Mouse (Mus musculus) limb, embryonic 14.5 days (tissue): ENCODE data around the gene Hs6st3. TPM values are rescaled to one million over a fixed set of nuclear protein-coding genes. Genes with fewer than 3 reads are reported as not detected.

ENCODE experiments used
- ATAC-seq: fragments of 200-750 bp; cut with Nextera tagmentation; 2 replicates; pipeline ENCODE4 v1.8.0; 2017; ENCODE audit warnings: low read depth, moderate number of reproducible peaks, moderate TSS enrichment; ENCODE audit not compliant: low FRiP score
- DNase-seq: peaks from one replicate; pipeline ENCODE4 v3.0.0-alpha.2; 2015; ENCODE audit warnings: low spot score
- H3K27ac ChIP-seq: fragments of 300-500 bp; sonication (generic); replicated peaks from 2 replicates; pipeline ENCODE4 v1.5.1; 2014; ENCODE audit warnings: low read depth, mild to moderate bottlenecking, low read length, moderate library complexity, mixed read lengths
- H3K27me3 ChIP-seq: fragments of 300-500 bp; sonication (generic); 2 replicates; pipeline ENCODE4 v1.6.1; 2014; ENCODE audit warnings: low read length, mixed read lengths; ENCODE audit not compliant: control insufficient read depth, insufficient read depth
- H3K36me3 ChIP-seq: fragments of 300-500 bp; sonication (generic); 2 replicates; pipeline ENCODE4 v1.6.1; 2014; ENCODE audit warnings: mild to moderate bottlenecking, low read length, moderate library complexity, mixed read lengths; ENCODE audit not compliant: control insufficient read depth, insufficient read depth
- H3K4me1 ChIP-seq: fragments of 300-500 bp; sonication (generic); 2 replicates; pipeline ENCODE4 v1.6.1; 2014; ENCODE audit warnings: antibody characterized with exemption, low read length, mixed read lengths; ENCODE audit not compliant: control insufficient read depth, insufficient read depth
- H3K4me2 ChIP-seq: fragments of 300-500 bp; sonication (generic); replicated peaks from 2 replicates; pipeline ENCODE4 v1.6.1; 2014; ENCODE audit warnings: low read depth, mild to moderate bottlenecking, low read length, moderate library complexity; ENCODE audit not compliant: severe bottlenecking
- H3K4me3 ChIP-seq: fragments of 300-500 bp; sonication (generic); replicated peaks from 2 replicates; pipeline ENCODE4 v1.5.1; 2014; ENCODE audit warnings: low read length
- H3K9ac ChIP-seq: fragments of 300-500 bp; sonication (generic); 2 replicates; pipeline ENCODE4 v1.6.1; 2014; ENCODE audit warnings: mild to moderate bottlenecking, low read depth, low read length, moderate library complexity; ENCODE audit not compliant: severe bottlenecking
- H3K9me3 ChIP-seq: fragments of 300-500 bp; sonication (generic); 2 replicates; pipeline ENCODE4 v1.6.1; 2016; ENCODE audit warnings: low read length; ENCODE audit not compliant: control insufficient read depth
- POLR2A ChIP-seq: fragments of 200-500 bp; IDR thresholded peaks from 2 replicates; pipeline ENCODE4 v1.8.0; 2012; ENCODE audit warnings: inconsistent platforms, mild to moderate bottlenecking, moderate library complexity, borderline replicate concordance; ENCODE audit not compliant: insufficient read depth, insufficient read length; ENCODE audit errors: extremely low read depth
- WGBS: fragments of 180-500 bp; shearing (Covaris S2); extraction: QIAGEN DNeasy Blood & Tissue Kit; methylation state at CpG from one replicate; pipeline ENCODE4 v1.1.7; 2014; 5-methylcytosine and 5-hydroxymethylcytosine counted together
- polyA plus RNA-seq, 2 experiments: library from polyadenylated mRNA; depleted of rRNA in 1 of 2; stranded (reverse) in 1 of 2; unstranded in 1 of 2; fragments of >200 nt; fragmentation: Nextera tagmentation in 1 of 2; extraction: Ambion mirVana in 1 of 2; gene quantifications; 2 replicates each; pipeline versions ENCODE4 v1.2.1 to v1.2.3; 2012 to 2014

The Hs6st3 gene
- polyA plus RNA-seq, 2 experiments: 0.43 to 0.89 TPM

- 0 out of 2 replicates have a peak overlapping the region, but pooled peaks have one; percentile 19 for H3K27ac ChIP-seq
- H3K4me1 ChIP-seq: no peaks in the 10 kb centered on the region
- no peaks in the 10 kb centered on the region for H3K9me3 ChIP-seq
- no peak for TF ChIP-seq POLR2A
- no peaks in the 10 kb centered on the region for H3K27me3 ChIP-seq
- no peaks in the 10 kb centered on the region for H3K36me3 ChIP-seq
- ATAC-seq (peak; percentile 74; the same call in 1 of the 2 replicates), DNase-seq (peak; percentile 80)
- no peak overlapping the region; the same call in 1 of the 2 replicates for H3K4me2 ChIP-seq
- no peak overlapping the region for H3K4me3 ChIP-seq
- 41% methylated on average over 10 of the region's 10 CpGs for WGBS
- no peak overlapping the region for H3K9ac ChIP-seq
Observed at GRCm38 (mm10) chr14:119250353-119250752, 112.2 kb downstream of the Hs6st3 start.

- no peaks in the 10 kb centered on the region for H3K36me3 ChIP-seq
- no peaks in the 10 kb centered on the region for H3K27me3 ChIP-seq
- 73% methylated on average over 3 of the region's 3 CpGs for WGBS
- no peak overlapping the region for H3K27ac ChIP-seq
- no peaks in the 10 kb centered on the region for H3K9me3 ChIP-seq
- no peak overlapping the region for H3K9ac ChIP-seq
- no peak for TF ChIP-seq POLR2A
- H3K4me3 ChIP-seq: no peak overlapping the region
- no peak overlapping the region for H3K4me2 ChIP-seq
- ATAC-seq (no peak), DNase-seq (no peak)
- H3K4me1 ChIP-seq: no peaks in the 10 kb centered on the region
Observed at GRCm38 (mm10) chr14:119255396-119255795, 117.3 kb downstream of the Hs6st3 start.

GRCm38 (mm10) chr14:119257072-119257471 lies 118.9 kb downstream of the Hs6st3 start:
- Histone ChIP-seq H3K9ac (no peak overlapping the region), H3K36me3 (no peaks in the 10 kb centered on the region), H3K27me3 (no peaks in the 10 kb centered on the region), H3K9me3 (no peaks in the 10 kb centered on the region), H3K4me1 (no peaks in the 10 kb centered on the region), H3K4me3 (no peak overlapping the region), H3K4me2 (no peak overlapping the region), H3K27ac (no peak overlapping the region)
- no peak for ATAC-seq
- TF ChIP-seq POLR2A: no peak
- DNase-seq: no peak
- WGBS: 76% methylated on average over 7 of the region's 7 CpGs

DNA sequence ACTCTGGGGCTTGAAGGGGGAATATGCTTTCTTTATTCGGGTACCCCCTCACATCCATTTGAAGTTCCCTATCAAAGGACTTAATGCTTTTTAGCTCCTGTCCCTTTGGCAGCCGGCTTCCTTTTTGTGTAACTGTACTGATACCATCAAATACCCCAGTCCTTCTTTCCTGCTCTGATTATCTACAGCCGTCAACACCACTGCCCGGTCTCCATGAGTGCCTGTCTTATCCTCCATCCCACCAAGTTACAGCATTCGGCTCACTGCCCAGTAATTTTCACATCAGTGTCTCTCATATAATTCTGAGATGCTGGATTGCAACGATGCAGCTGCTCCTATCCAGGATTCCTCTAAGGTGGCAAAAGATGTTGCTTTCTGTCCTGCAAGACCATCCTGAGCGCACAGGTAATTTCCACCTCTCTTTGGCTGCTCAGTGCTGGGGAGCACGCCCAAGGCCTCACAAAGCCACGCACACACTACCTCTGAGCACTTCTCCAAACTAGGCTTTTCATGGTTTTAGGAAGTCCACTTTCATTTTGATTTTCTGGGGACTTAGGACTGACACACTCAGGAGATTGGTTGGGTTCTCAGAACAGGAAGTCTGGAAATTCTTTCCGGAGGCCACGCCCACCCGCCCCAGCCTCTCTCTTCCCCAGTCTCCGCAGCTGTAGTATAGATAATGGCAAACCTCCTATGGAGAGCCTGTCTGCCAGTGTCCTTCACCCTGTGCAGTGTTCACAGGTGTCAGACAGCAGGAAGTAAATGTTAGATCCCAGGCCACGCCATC lies 122.2 kb downstream of the Hs6st3 start:
- WGBS: 72% methylated on average over 14 of the region's 14 CpGs
- no peaks in the 10 kb centered on the region for H3K36me3 ChIP-seq
- no peak overlapping the region for H3K4me2 ChIP-seq
- ATAC-seq (no peak), DNase-seq (no peak)
- no peak overlapping the region for H3K4me3 ChIP-seq
- H3K9ac ChIP-seq: no peak overlapping the region
- TF ChIP-seq POLR2A: no peak
- H3K27me3 ChIP-seq: no peaks in the 10 kb centered on the region
- no peak overlapping the region for H3K27ac ChIP-seq
- no peaks in the 10 kb centered on the region for H3K4me1 ChIP-seq
- no peaks in the 10 kb centered on the region for H3K9me3 ChIP-seq

DNA sequence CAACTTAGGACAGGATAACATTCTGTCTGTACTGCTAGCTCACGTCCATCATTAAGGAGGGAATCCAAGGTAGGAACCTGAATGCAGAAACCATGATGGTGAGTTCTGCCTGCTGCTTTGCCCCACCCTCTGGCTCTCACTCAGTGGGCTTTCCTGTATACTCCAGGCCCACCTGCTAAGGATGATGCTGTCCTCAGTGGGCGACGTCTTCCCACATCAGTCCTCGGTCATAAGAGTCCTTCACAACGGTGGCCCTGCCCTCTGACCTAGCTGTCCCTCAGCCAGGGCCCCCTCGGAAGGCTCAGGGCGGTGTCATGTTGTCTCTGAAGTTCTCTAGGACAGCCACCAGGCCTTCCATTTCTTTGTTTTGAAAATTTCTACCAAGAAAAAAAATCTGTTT lies 128.2 kb downstream of the Hs6st3 start:
- H3K9me3 ChIP-seq: no peaks in the 10 kb centered on the region
- no peak overlapping the region for H3K4me3 ChIP-seq
- H3K36me3 ChIP-seq: no peaks in the 10 kb centered on the region
- no peak for DNase-seq
- no peaks in the 10 kb centered on the region for H3K4me1 ChIP-seq
- WGBS: 84% methylated on average over 7 of the region's 7 CpGs
- no peak overlapping the region for H3K9ac ChIP-seq
- TF ChIP-seq POLR2A: no peak
- H3K27ac ChIP-seq: no peak overlapping the region
- no peak overlapping the region for H3K4me2 ChIP-seq
- ATAC-seq: no peak
- no peaks in the 10 kb centered on the region for H3K27me3 ChIP-seq
